Mouse (Mus musculus) stomach, postnatal 0 days (tissue): ENCODE data around the gene Rtl5. TPM values are rescaled to one million over a fixed set of nuclear protein-coding genes. Genes with fewer than 3 reads are reported as not detected.
A peak's percentile ranks its signal among the peaks of the same experiment; 100 is the strongest.

Experiments used
- ATAC-seq: fragments of 200-750 bp; cut with Nextera tagmentation; 2 replicates; pipeline ENCODE4 v1.8.0; 2017; ENCODE audit not compliant: low FRiP score, low TSS enrichment
- DNase-seq: peaks from one replicate; pipeline ENCODE4 v3.0.0-alpha.2; 2016; ENCODE audit warnings: low spot score
- H3K27ac ChIP-seq: fragments of 300-500 bp; sonication (generic); replicated peaks from 2 replicates; pipeline ENCODE4 v1.5.1; 2014; ENCODE audit warnings: mild to moderate bottlenecking, control low read depth
- H3K27me3 ChIP-seq: fragments of 300-500 bp; sonication (generic); 2 replicates; pipeline ENCODE4 v1.6.1; 2014; ENCODE audit warnings: low read length; ENCODE audit not compliant: control insufficient read depth, insufficient read depth
- H3K36me3 ChIP-seq: fragments of 300-500 bp; sonication (generic); 2 replicates; pipeline ENCODE4 v1.6.1; 2014; ENCODE audit warnings: low read length, mixed read lengths; ENCODE audit not compliant: control insufficient read depth, insufficient read depth
- H3K4me1 ChIP-seq: fragments of 300-500 bp; sonication (generic); replicated peaks from 2 replicates; pipeline ENCODE4 v1.6.1; 2014; ENCODE audit warnings: antibody characterized with exemption; ENCODE audit not compliant: control insufficient read depth, insufficient read depth
- H3K4me2 ChIP-seq: fragments of 300-500 bp; sonication (generic); replicated peaks from 2 replicates; pipeline ENCODE4 v1.6.1; 2014; ENCODE audit warnings: low read depth, mild to moderate bottlenecking, control low read depth, moderate library complexity
- H3K4me3 ChIP-seq: fragments of 300-500 bp; sonication (generic); 2 replicates; pipeline ENCODE4 v1.5.1; 2014; ENCODE audit warnings: low read depth, low read length, control low read depth
- H3K9ac ChIP-seq: fragments of 300-500 bp; sonication (generic); 2 replicates; pipeline ENCODE4 v1.6.1; 2014; ENCODE audit warnings: mild to moderate bottlenecking, low read length, control low read depth, mixed read lengths
- H3K9me3 ChIP-seq: fragments of 300-500 bp; sonication (generic); 2 replicates; pipeline ENCODE4 v1.6.1; 2016; ENCODE audit warnings: low read length; ENCODE audit not compliant: control insufficient read depth
- CTCF ChIP-seq: IDR thresholded peaks from 2 replicates; pipeline ENCODE4 v1.5.1; 2016; ENCODE audit warnings: antibody characterized with exemption, low read depth, mild to moderate bottlenecking, moderate library complexity
- EP300 ChIP-seq: optimal IDR thresholded peaks from 2 replicates; pipeline ENCODE3; 2016; ENCODE audit warnings: antibody characterized with exemption
- WGBS: fragments of 180-500 bp; shearing (Covaris S2); extraction: QIAGEN DNeasy Blood & Tissue Kit; methylation state at CpG from one replicate; pipeline ENCODE4 v1.1.7; 2014; 5-methylcytosine and 5-hydroxymethylcytosine counted together
- polyA plus RNA-seq: library from polyadenylated mRNA; unstranded; fragments of >200 nt; fragmentation: Nextera tagmentation; extraction: Ambion mirVana; gene quantifications from 2 replicates; pipeline ENCODE4 v1.2.1, GENCODE M21; 2015

Rtl5 gene
- polyA plus RNA-seq, 1 experiment from 2014 or later = 0.64 TPM

GRCm38 (mm10) chrX:102032431-102032830 is 38.7 kb downstream of the Rtl5 start:
- 79% methylated on average over 8 of the region's 8 CpGs for WGBS
- H3K9me3 ChIP-seq = no peaks in the 10 kb centered on the region
- H3K4me2 ChIP-seq = no peak overlapping the region
- no peak for DNase-seq
- no peak overlapping the region for H3K9ac ChIP-seq
- TF ChIP-seq EP300 (no peak), CTCF (no peak)
- no peak overlapping the region for H3K4me3 ChIP-seq
- no peak overlapping the region for H3K27ac ChIP-seq
- H3K4me1 ChIP-seq = no peaks in the 10 kb centered on the region
- no peaks in the 10 kb centered on the region for H3K27me3 ChIP-seq
- no peaks in the 10 kb centered on the region for H3K36me3 ChIP-seq
- ATAC-seq = no peak

DNA sequence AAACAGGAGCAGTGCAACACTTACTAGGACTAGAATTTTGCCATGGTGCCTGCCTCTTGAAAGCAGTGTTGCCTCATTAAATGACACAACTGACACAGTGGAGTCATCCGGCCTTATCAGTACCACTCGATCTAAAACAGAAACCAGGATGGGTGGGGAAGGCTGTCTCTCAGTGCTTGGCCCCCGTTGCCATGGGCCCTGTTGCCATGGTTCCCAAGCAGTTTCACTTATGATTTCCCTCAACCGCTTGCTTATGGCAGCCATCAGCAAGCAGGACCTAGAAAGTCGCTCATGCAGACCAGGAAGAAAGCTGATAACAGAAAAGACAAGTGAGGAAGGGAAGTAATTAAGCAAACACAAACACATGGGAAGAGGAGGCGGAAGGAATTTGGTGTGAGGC is 39.3 kb downstream of the Rtl5 start:
- H3K4me1 ChIP-seq = no peaks in the 10 kb centered on the region
- H3K9ac ChIP-seq = no peak overlapping the region
- no peak overlapping the region for H3K4me2 ChIP-seq
- no peaks in the 10 kb centered on the region for H3K27me3 ChIP-seq
- H3K36me3 ChIP-seq = no peaks in the 10 kb centered on the region
- no peak overlapping the region for H3K4me3 ChIP-seq
- H3K27ac ChIP-seq = no peak overlapping the region
- no peak for ATAC-seq
- TF ChIP-seq CTCF (no peak), EP300 (no peak)
- WGBS = 50% methylated on average over 6 of the region's 6 CpGs
- H3K9me3 ChIP-seq = no peaks in the 10 kb centered on the region
- no peak for DNase-seq

DNA sequence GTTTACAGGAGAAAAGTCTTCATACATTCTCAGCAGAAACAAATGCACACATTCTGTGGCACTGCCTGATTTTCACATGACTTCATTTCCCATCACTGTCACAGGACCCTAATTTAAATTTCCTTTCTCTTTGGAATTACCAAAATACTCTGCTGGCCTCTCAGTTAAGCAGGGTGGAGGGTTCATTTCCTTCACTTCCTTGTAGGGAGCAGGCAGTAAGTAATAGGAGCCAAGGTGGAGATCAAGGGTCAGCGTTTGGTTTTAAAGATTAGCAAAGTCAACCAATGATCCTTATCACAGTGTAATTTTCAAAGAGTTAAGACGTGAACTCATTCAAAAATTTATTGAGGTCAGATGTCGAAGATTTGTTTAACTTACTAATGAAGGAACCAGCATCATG is 46.1 kb downstream of the Rtl5 start:
- no peaks in the 10 kb centered on the region for H3K4me1 ChIP-seq
- TF ChIP-seq EP300 (no peak), CTCF (no peak)
- H3K9me3 ChIP-seq = no peaks in the 10 kb centered on the region
- WGBS = 59% methylated on average over 3 of the region's 3 CpGs
- DNase-seq = no peak
- H3K9ac ChIP-seq = no peak overlapping the region
- no peak overlapping the region for H3K4me3 ChIP-seq
- ATAC-seq = no peak
- H3K27me3 ChIP-seq = no peaks in the 10 kb centered on the region
- H3K27ac ChIP-seq = no peak overlapping the region
- no peaks in the 10 kb centered on the region for H3K36me3 ChIP-seq
- no peak overlapping the region for H3K4me2 ChIP-seq

- WGBS = 72% methylated on average over 7 of the region's 7 CpGs
- H3K4me2 ChIP-seq = no peak overlapping the region
- ATAC-seq = no peak
- DNase-seq = no peak
- no peak for TF ChIP-seq CTCF
- TF ChIP-seq EP300 = no peak
- no peaks in the 10 kb centered on the region for H3K36me3 ChIP-seq
- H3K27me3 ChIP-seq = no peaks in the 10 kb centered on the region
- H3K9me3 ChIP-seq = no peaks in the 10 kb centered on the region
- H3K4me1 ChIP-seq = no peaks in the 10 kb centered on the region
- H3K9ac ChIP-seq = no peak overlapping the region
- no peak overlapping the region for H3K27ac ChIP-seq
- H3K4me3 ChIP-seq = no peak overlapping the region
These were observed 51.4 kb downstream of the Rtl5 start for GRCm38 (mm10) chrX:102019471-102020240.

DNA sequence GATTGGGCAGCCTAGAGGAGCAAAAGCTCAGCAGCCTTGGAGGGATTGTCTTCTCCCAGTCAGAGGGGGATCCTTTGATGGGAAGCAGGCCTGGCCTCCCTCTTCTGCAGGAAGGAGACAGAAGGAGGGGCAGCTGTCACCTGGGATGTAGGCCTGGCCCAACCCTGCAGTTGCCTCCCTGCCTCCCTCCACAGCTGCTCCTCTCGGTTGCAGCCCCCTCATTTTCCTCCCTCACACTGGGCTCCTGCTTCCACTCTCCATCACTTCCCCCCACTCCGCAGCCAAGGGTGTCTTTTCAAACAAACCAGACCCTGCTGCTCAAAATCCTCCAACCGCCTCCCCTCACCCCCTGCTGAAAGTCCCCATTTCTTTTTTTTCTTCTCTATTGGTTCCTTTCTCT is 52.2 kb downstream of the Rtl5 start:
- DNase-seq (no peak), ATAC-seq (no peak)
- H3K27ac ChIP-seq = no peak overlapping the region
- H3K4me3 ChIP-seq = no peak overlapping the region
- 50% methylated on average over 3 of the region's 3 CpGs for WGBS
- no peaks in the 10 kb centered on the region for H3K27me3 ChIP-seq
- no peaks in the 10 kb centered on the region for H3K36me3 ChIP-seq
- H3K4me2 ChIP-seq = no peak overlapping the region
- H3K4me1 ChIP-seq = no peaks in the 10 kb centered on the region
- H3K9me3 ChIP-seq = no peaks in the 10 kb centered on the region
- H3K9ac ChIP-seq = no peak overlapping the region
- TF ChIP-seq EP300 (no peak), CTCF (no peak)

- Histone ChIP-seq H3K36me3 (no peaks in the 10 kb centered on the region), H3K9ac (no peak overlapping the region), H3K4me1 (no peaks in the 10 kb centered on the region), H3K9me3 (no peaks in the 10 kb centered on the region), H3K4me2 (no peak overlapping the region), H3K4me3 (no peak overlapping the region), H3K27ac (0 out of 2 replicates have a peak overlapping the region, but pooled peaks have one; percentile 13), H3K27me3 (no peaks in the 10 kb centered on the region)
- no peak for DNase-seq
- TF ChIP-seq EP300 (no peak), CTCF (no peak)
- 50% methylated on average over 9 of the region's 9 CpGs for WGBS
- no peak for ATAC-seq
These were observed 53.7 kb downstream of the Rtl5 start for GRCm38 (mm10) chrX:102017213-102017923.

Other genes starting within 250 kb of the Rtl5 start
- gene Nhsl2, start 221.9 kb downstream of the Rtl5 start, polyA plus RNA-seq = 2.2 TPM in 2 replicates
- gene Pin4, start 48.1 kb upstream of the Rtl5 start, polyA plus RNA-seq = 48.2 and 61.7 TPM in 2 replicates
- 1.5 and 1.9 TPM in 2 replicates for gene Ercc6l, start 85.8 kb upstream of the Rtl5 start, polyA plus RNA-seq
- gene Rps4x, start 118.1 kb upstream of the Rtl5 start, polyA plus RNA-seq = 632 and 636 TPM in 2 replicates
- 2.1 and 3.2 TPM in 2 replicates for gene Cited1, start 180.9 kb upstream of the Rtl5 start, polyA plus RNA-seq